Mouse (Mus musculus) retina, adult 2 months (tissue): ENCODE measurements around the gene Ms4a2.

Experiments
- DNase-seq: peaks from one replicate; pipeline ENCODE4 v3.0.0-alpha.2; 2012; ENCODE audit warnings: low read depth, low spot score

Ms4a2 gene

DNA sequence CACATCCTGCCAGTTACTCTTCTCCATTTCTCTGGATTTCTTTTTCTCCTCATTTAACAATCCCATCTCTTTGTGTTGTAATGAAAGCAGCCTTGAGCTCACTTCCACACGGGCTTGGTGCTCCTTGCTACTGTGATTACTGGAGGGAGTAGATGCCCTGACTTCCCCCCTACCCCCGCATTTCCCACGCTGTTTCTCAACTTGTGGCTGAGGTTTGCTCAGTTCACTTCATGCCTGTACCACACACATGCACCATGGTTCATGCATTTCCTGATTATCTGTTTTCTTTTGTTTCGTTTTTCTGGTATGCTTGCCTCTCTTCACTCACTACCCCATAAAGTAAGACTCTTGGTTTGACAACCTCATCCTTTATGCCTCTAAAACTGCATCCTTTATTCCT lies 34.3 kb downstream of the Ms4a2 start:
- no peak for DNase-seq

DNA sequence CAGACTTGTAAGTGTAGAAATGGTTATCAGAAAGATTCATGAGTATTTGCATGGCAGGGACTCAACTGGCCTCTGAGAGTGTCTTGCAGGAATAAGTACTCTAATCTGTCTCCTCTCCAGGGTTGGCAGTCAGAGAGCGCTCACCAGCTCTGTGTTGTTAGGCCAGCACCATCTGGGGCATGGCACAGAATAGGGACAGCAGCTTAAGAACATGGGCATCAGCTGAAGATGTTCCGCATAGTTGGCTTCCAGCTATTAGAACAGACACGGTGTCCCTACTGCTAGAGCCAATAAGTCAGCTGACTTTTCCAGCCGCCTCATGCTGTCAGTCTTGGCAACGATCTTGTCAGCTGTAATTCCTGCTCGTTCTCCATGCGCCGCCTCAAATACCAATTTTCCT lies 48.6 kb downstream of the Ms4a2 start:
- no peak for DNase-seq
